Mouse (Mus musculus): ENCODE results near the gene Rin2.
"Not testable (repeated sequence)": the region's sequence is repeated elsewhere in the genome, so short reads cannot be mapped to it uniquely, and the experiment has no call there.

The Rin2 gene

GRCm38 (mm10) chr2:145684151-145684550 lies 9.1 kb downstream of the Rin2 start:
- no peak for DNase-seq

- no peak for DNase-seq
These were observed 9.9 kb downstream of the Rin2 start for GRCm38 (mm10) chr2:145684891-145685290.

- DNase-seq, result peak in 1 of 2 experiments; percentile 48
These were observed 11.0 kb downstream of the Rin2 start for GRCm38 (mm10) chr2:145686017-145686416.

- no peak for DNase-seq
These were observed 16.5 kb downstream of the Rin2 start for GRCm38 (mm10) chr2:145691367-145692009.

- no peak for DNase-seq
These were observed 22.1 kb downstream of the Rin2 start for GRCm38 (mm10) chr2:145697160-145697559.

GRCm38 (mm10) chr2:145699414-145700071 lies 24.5 kb downstream of the Rin2 start:
- DNase-seq, result peak; percentile 72 to 73

GRCm38 (mm10) chr2:145700237-145700985 lies 25.4 kb downstream of the Rin2 start:
- peak; percentile 27 to 58 for DNase-seq

GRCm38 (mm10) chr2:145701605-145702335 lies 26.8 kb downstream of the Rin2 start:
- DNase-seq, result peak; percentile 54 to 67

GRCm38 (mm10) chr2:145704738-145705137 lies 29.7 kb downstream of the Rin2 start:
- DNase-seq, result no peak

GRCm38 (mm10) chr2:145709727-145710389 lies 34.8 kb downstream of the Rin2 start:
- no peak for DNase-seq

- DNase-seq, result no peak
These were observed 36.5 kb downstream of the Rin2 start for GRCm38 (mm10) chr2:145711512-145711911.

GRCm38 (mm10) chr2:145712026-145712425 lies 37.0 kb downstream of the Rin2 start:
- no peak for DNase-seq

GRCm38 (mm10) chr2:145717539-145717938 lies 42.5 kb downstream of the Rin2 start:
- no peak for DNase-seq

- no peak for DNase-seq
These were observed 43.7 kb downstream of the Rin2 start for GRCm38 (mm10) chr2:145718624-145719183.

GRCm38 (mm10) chr2:145720157-145720556 lies 45.1 kb downstream of the Rin2 start:
- DNase-seq, result no peak

- DNase-seq, result no peak
These were observed 45.7 kb downstream of the Rin2 start for GRCm38 (mm10) chr2:145720743-145721142.

- not testable (repeated sequence) for DNase-seq
These were observed 47.3 kb downstream of the Rin2 start for GRCm38 (mm10) chr2:145722304-145722703.

GRCm38 (mm10) chr2:145724288-145724687 lies 49.3 kb downstream of the Rin2 start:
- DNase-seq, result no peak

- DNase-seq, result no peak
These were observed 54.4 kb downstream of the Rin2 start for GRCm38 (mm10) chr2:145729414-145729813.

GRCm38 (mm10) chr2:145730189-145730880 lies 55.3 kb downstream of the Rin2 start:
- DNase-seq, result no peak

GRCm38 (mm10) chr2:145730905-145731304 lies 55.9 kb downstream of the Rin2 start:
- DNase-seq, result no peak

Data from kidney, postnatal 25 days (tissue).